Mouse (Mus musculus) liver, adult 2 months (tissue): ENCODE data around the gene Plxna4.

Experiments
- CTCF ChIP-seq: fragments of 200-500 bp; IDR thresholded peaks from 2 replicates; pipeline ENCODE4 v1.5.1; 2011; ENCODE audit warnings: low read depth, low read length, control low read depth
- POLR2A ChIP-seq: fragments of 200-500 bp; IDR thresholded peaks from 2 replicates; pipeline ENCODE4 v1.6.1; 2011; ENCODE audit warnings: low read length, control low read depth; ENCODE audit not compliant: insufficient read depth; ENCODE audit errors: extremely low read depth

DNA sequence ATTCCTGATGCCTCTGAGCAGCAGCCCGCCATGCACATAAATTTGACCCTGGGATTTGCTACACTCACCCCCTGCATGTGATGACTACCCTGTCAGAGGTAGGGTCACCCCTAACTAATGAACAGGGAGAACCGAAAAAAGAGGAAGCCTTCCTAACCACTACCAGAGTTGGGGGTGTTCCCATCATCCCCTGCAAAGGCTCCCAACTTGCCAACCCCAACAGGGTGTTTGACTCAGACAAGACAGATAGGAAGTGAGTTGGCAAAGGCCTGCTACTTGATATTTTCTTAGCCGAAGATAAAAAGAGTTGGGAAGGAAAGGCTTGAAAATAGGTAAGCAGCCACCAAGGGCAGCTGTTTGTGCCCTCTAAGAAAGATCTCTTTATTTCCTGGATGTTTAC lies 18.1 kb downstream of the Plxna4 start:
- TF ChIP-seq POLR2A (no peak), CTCF (no peak)
